33 mouse cellular contexts compared by ENCODE assay signal in the genomic region with DNA sequence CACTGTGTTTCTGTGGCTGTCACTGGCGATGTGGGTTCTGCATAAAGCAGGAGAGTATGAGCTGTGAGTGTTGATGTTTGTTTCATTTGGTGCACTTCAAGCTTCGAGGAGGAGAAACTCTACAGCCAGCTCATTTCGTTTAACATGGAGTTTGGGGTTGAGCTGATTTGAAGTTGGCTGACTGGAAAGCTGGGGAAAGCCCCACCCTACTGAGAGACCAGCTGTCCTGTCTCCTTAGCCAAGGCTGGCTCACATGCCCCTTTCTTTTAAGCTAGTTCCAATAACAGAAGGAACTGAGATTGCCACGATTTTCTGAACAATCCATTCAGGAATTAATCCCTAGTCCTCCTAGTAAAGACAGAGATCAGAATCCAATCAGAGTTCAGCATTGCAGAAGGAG.
"Had no signal": no experiment of that assay in that cellular context is flagged by ENCODE, and none has a peak within 500 bp of the region (broad histone marks: within the 10 kb centered on the region; RNA-seq: fewer than 3 reads in every experiment).

No protein-coding gene starts in this region.

- H3K9me3 ChIP-seq: heart, embryonic 13.5 days; heart, embryonic 15.5 days; hindbrain, embryonic 10.5 days; hindbrain, embryonic 12.5 days; hindbrain, embryonic 13.5 days; hindbrain, embryonic 15.5 days; intestine, embryonic 15.5 days; kidney, embryonic 15.5 days had no signal

- ATAC-seq: hindbrain, embryonic 16.5 days; hindbrain, postnatal 0 days; inflammation-experienced regulatory T-cells, adult 6 months; intestine, embryonic 15.5 days; intestine, embryonic 16.5 days; intestine, postnatal 0 days had no signal

- H3K4me3 ChIP-seq: heart, embryonic 13.5 days; heart, embryonic 15.5 days; hindbrain, embryonic 10.5 days; hindbrain, embryonic 12.5 days; hindbrain, embryonic 13.5 days; hindbrain, embryonic 15.5 days; intestine, embryonic 15.5 days; kidney, embryonic 15.5 days; layer of hippocampus, adult 2 months; left cerebral cortex, adult 2 months had no signal

- DNase-seq: heart, postnatal 10 days; heart, postnatal 14 days; heart, postnatal 36 days; heart, postnatal 4 days; kidney, adult 11 months; kidney, adult 18-20 months; kidney, adult 2 months; kidney, adult 8-10 months; kidney, adult 9 months; kidney, postnatal 10 days; kidney, postnatal 14 days; kidney, postnatal 25 days; kidney, postnatal 36 days; kidney, postnatal 4 days; layer of hippocampus, adult 9-11 months; layer of hippocampus, postnatal 36 days had no signal

- H3K4me2 ChIP-seq: heart, embryonic 13.5 days; heart, embryonic 15.5 days; hindbrain, embryonic 12.5 days; hindbrain, embryonic 13.5 days; hindbrain, embryonic 14.5 days; hindbrain, embryonic 15.5 days; intestine, embryonic 15.5 days; kidney, embryonic 15.5 days had no signal

- H3K27ac ChIP-seq: heart, embryonic 13.5 days; heart, embryonic 15.5 days; hindbrain, embryonic 10.5 days; hindbrain, embryonic 12.5 days; hindbrain, embryonic 13.5 days; hindbrain, embryonic 14.5 days; hindbrain, embryonic 15.5 days; hindbrain, postnatal 0 days; intestine, embryonic 15.5 days; kidney, embryonic 15.5 days; kidney, postnatal 0 days; layer of hippocampus, adult 2 months; left cerebral cortex, adult 2 months had no signal

- H3K9ac ChIP-seq: heart, embryonic 13.5 days; heart, embryonic 15.5 days; hindbrain, embryonic 12.5 days; hindbrain, embryonic 13.5 days; hindbrain, embryonic 14.5 days; hindbrain, embryonic 15.5 days; intestine, embryonic 15.5 days; kidney, embryonic 15.5 days had no signal

- H3K4me1 ChIP-seq: heart, embryonic 13.5 days; heart, embryonic 15.5 days; hindbrain, embryonic 10.5 days; hindbrain, embryonic 12.5 days; hindbrain, embryonic 13.5 days; hindbrain, embryonic 15.5 days; intestine, embryonic 15.5 days; kidney, embryonic 15.5 days had no signal

- H3K36me3 ChIP-seq: heart, embryonic 13.5 days; heart, embryonic 15.5 days; hindbrain, embryonic 10.5 days; hindbrain, embryonic 12.5 days; hindbrain, embryonic 13.5 days; hindbrain, embryonic 15.5 days; intestine, embryonic 15.5 days; kidney, embryonic 15.5 days had no signal

- H3K27me3 ChIP-seq: heart, embryonic 15.5 days; hindbrain, embryonic 12.5 days; hindbrain, embryonic 13.5 days; hindbrain, embryonic 15.5 days; intestine, embryonic 15.5 days; kidney, embryonic 15.5 days had no signal
